Mouse (Mus musculus): Measurements from ENCODE around the gene Khdc4. TPM values are rescaled to one million over a fixed set of nuclear protein-coding genes. Genes with fewer than 3 reads are reported as not detected.
A peak's percentile ranks its signal among the peaks of the same experiment; 100 is the strongest.

Gene Khdc4
- total and polyA plus RNA-seq, 3 experiments: 47.4 to 71.0 TPM; not detected in 1

DNA sequence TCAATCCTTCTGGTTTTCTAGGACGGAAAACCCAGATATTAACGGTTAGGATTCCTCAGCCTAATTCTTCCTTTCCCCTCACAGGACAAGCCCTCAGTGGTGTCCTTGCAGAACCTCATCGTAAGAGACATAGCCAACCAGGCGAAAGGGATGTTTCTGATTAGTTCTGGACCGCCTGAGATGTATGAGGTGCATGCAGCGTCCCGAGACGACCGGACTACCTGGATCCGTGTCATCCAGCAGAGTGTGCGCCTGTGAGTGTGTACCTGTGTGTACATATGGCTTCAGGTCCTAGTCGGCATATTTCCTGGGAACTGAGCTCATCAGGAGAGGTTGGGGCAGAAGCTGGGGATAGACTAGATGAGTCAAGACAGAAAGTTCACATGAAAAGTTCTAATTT is 46.4 kb upstream of the Khdc4 start:
- no peak for DNase-seq (ENCODE audit: low read depth, low spot score)
- Histone ChIP-seq H3K27ac (ENCODE audit: control insufficient read depth, low read depth, low read length) (no peak overlapping the region), H3K79me2 (ENCODE audit: control insufficient read depth, insufficient read depth, low read length, poor library complexity) (no peaks in the 10 kb centered on the region), H3K4me3 (ENCODE audit: control insufficient read depth in 1 of 2, insufficient read depth in 1 of 2, low read depth in 2 of 2, low read length in 2 of 2) (no peak overlapping the region), H3K36me3 (ENCODE audit: control insufficient read depth in 1 of 2, insufficient read depth in 2 of 2, low read length in 2 of 2) (peaks cover 0 to 44% of the 10 kb centered on the region in 2 experiments; a peak in 2 of 4 replicates), H3K9me3 (replicated peaks; ENCODE audit: insufficient read depth, low read length) (no peaks in the 10 kb centered on the region), H3K4me1 (ENCODE audit: control insufficient read depth in 1 of 2, insufficient read depth in 2 of 2, low read length in 2 of 2) (no peaks in the 10 kb centered on the region), H3K27me3 (ENCODE audit: control insufficient read depth in 1 of 2, insufficient read depth in 2 of 2, low read length in 2 of 2) (no peaks in the 10 kb centered on the region), H3K9ac (ENCODE audit: control insufficient read depth, low read depth, low read length, poor library complexity, severe bottlenecking) (no peak overlapping the region)
- TF ChIP-seq ETS1 (IDR thresholded peaks at IDR 0.05; ENCODE audit: low read depth, low read length) (no peak), NRF1 (IDR thresholded peaks at IDR 0.05; ENCODE audit: insufficient read depth, low read depth, low read length, poor library complexity, severe bottlenecking) (no peak), UBTF (IDR thresholded peaks at IDR 0.05; ENCODE audit: borderline replicate concordance, insufficient read depth, low read depth, low read length) (no peak), ZMIZ1 (IDR thresholded peaks at IDR 0.05; ENCODE audit: low read depth, low read length) (no peak), GATA1 (IDR thresholded peaks at IDR 0.05; ENCODE audit: low read depth, low read length) (no peak), MAX (IDR thresholded peaks at IDR 0.05; ENCODE audit: low read length) (no peak)

DNA sequence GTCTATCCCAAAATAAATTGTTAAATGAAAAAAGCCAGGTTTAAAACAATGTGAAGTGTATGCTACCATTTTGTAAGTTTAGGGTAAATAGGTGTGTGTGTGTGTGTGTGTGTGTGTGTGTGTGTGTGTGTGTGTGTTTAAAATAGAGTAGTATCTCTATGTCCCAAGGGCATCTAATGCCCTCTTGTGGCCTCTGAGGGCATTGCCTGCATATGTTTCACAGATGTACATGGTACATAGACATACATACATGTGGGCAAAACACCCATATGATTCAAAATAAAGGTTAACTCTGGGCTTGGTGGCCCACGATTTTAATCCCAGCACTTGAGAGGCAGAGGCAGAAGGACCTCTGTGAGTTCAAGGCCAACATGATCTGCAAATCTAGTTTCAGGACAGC is 44.9 kb upstream of the Khdc4 start:
- no peaks in the 10 kb centered on the region for H3K79me2 ChIP-seq (ENCODE audit: control insufficient read depth, insufficient read depth, low read length, poor library complexity)
- no peak overlapping the region for H3K4me3 ChIP-seq (ENCODE audit: control insufficient read depth in 1 of 2, insufficient read depth in 1 of 2, low read depth in 2 of 2, low read length in 2 of 2)
- H3K36me3 ChIP-seq (ENCODE audit: control insufficient read depth in 1 of 2, insufficient read depth in 2 of 2, low read length in 2 of 2): peaks cover 0 to 49% of the 10 kb centered on the region in 2 experiments; a peak in 2 of 4 replicates
- TF ChIP-seq CTCF (IDR thresholded peaks at IDR 0.05 in 2 of 3, conservative IDR thresholded peaks at IDR 0.05 in 1 of 3; ENCODE audit: control insufficient read depth in 1 of 3, insufficient read depth in 1 of 3, low read depth in 2 of 3, low read length in 3 of 3, poor library complexity in 1 of 3, severe bottlenecking in 1 of 3) (peak; percentile 65 to 79 (median 71)), MYC (IDR thresholded peaks at IDR 0.05; ENCODE audit: low read depth, low read length) (0 out of 2 replicates have a peak, but pooled peaks have one; percentile 30), RAD21 (IDR thresholded peaks at IDR 0.05; ENCODE audit: low read depth, low read length) (peak; percentile 70), ZMIZ1 (IDR thresholded peaks at IDR 0.05; ENCODE audit: low read depth, low read length) (0 out of 2 replicates have a peak, but pooled peaks have one; percentile 10), SIN3A (IDR thresholded peaks at IDR 0.05; ENCODE audit: low read length) (peak; percentile 37; the same call in 1 of the 2 replicates), SMC3 (IDR thresholded peaks at IDR 0.05; ENCODE audit: low read depth, low read length) (peak; percentile 86), UBTF (IDR thresholded peaks at IDR 0.05; ENCODE audit: borderline replicate concordance, insufficient read depth, low read depth, low read length) (no peak), MAZ (IDR thresholded peaks at IDR 0.05; ENCODE audit: low read depth, low read length) (no peak), ZC3H11A (IDR thresholded peaks at IDR 0.05; ENCODE audit: low read depth, low read length) (peak; percentile 67)
- no peaks in the 10 kb centered on the region for H3K27me3 ChIP-seq (ENCODE audit: control insufficient read depth in 1 of 2, insufficient read depth in 2 of 2, low read length in 2 of 2)
- no peaks in the 10 kb centered on the region for H3K4me1 ChIP-seq (ENCODE audit: control insufficient read depth in 1 of 2, insufficient read depth in 2 of 2, low read length in 2 of 2)
- no peak overlapping the region for H3K9ac ChIP-seq (ENCODE audit: control insufficient read depth, low read depth, low read length, poor library complexity, severe bottlenecking)
- H3K27ac ChIP-seq (ENCODE audit: control insufficient read depth, low read depth, low read length): no peak overlapping the region
- H3K9me3 ChIP-seq (replicated peaks; ENCODE audit: insufficient read depth, low read length): no peaks in the 10 kb centered on the region
- DNase-seq (ENCODE audit: low read depth, low spot score): peak; percentile 86

DNA sequence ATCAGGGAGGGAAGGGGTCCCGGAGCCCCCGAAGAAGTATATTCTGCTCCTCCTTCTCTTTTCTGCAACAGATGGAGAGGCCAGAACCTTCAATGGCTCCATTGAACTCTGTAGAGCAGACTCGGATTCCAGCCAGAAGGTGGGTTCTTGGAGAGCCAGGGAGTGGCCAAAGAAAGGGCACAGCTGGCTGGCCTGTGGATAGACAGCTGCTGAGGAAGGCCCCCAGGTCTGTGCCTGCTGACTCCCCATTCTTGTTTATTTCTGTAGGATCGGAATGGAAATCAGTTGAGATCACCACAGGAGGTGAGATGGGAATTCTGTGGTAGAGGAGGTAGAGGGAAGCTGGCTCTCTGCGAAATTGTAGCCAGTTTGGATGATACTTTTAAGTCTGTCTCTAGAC is 42.5 kb upstream of the Khdc4 start:
- no peaks in the 10 kb centered on the region for H3K9me3 ChIP-seq (replicated peaks; ENCODE audit: insufficient read depth, low read length)
- H3K27ac ChIP-seq (ENCODE audit: control insufficient read depth, low read depth, low read length): no peak overlapping the region
- no peak for TF ChIP-seq RCOR1 (IDR thresholded peaks at IDR 0.05; ENCODE audit: low read depth, low read length)
- TF ChIP-seq MAZ (IDR thresholded peaks at IDR 0.05; ENCODE audit: low read depth, low read length): no peak
- no peak for TF ChIP-seq USF1 (IDR thresholded peaks at IDR 0.05; ENCODE audit: low read depth, low read length)
- no peak for TF ChIP-seq ZNF384 (IDR thresholded peaks at IDR 0.05; ENCODE audit: low read depth, low read length)
- TF ChIP-seq POLR2AphosphoS5 (IDR thresholded peaks at IDR 0.05; ENCODE audit: borderline replicate concordance, low read depth, low read length): no peak
- TF ChIP-seq UBTF (IDR thresholded peaks at IDR 0.05; ENCODE audit: borderline replicate concordance, insufficient read depth, low read depth, low read length): no peak
- TF ChIP-seq ZKSCAN1 (IDR thresholded peaks at IDR 0.05; ENCODE audit: low read depth, low read length): no peak
- TF ChIP-seq MXI1 (IDR thresholded peaks at IDR 0.05; ENCODE audit: low read depth, low read length): no peak
- no peak; a peak in 1 of 4 replicates for TF ChIP-seq POLR2A (IDR thresholded peaks at IDR 0.05; ENCODE audit: control insufficient read depth in 1 of 2, insufficient read depth in 1 of 2, low read depth in 1 of 2, low read length in 2 of 2, poor library complexity in 1 of 2)
- no peak for TF ChIP-seq BHLHE40 (IDR thresholded peaks at IDR 0.05; ENCODE audit: borderline replicate concordance, low read depth, low read length)
- TF ChIP-seq CHD1 (IDR thresholded peaks at IDR 0.05; ENCODE audit: low read depth, low read length): no peak
- TF ChIP-seq USF2 (IDR thresholded peaks at IDR 0.05; ENCODE audit: borderline replicate concordance in 1 of 2, insufficient read depth in 1 of 2, low read depth in 1 of 2, low read length in 2 of 2): no peak
- TF ChIP-seq NRF1 (IDR thresholded peaks at IDR 0.05; ENCODE audit: insufficient read depth, low read depth, low read length, poor library complexity, severe bottlenecking): no peak
- TF ChIP-seq TCF12 (IDR thresholded peaks at IDR 0.05; ENCODE audit: low read depth, low read length): no peak
- no peak for TF ChIP-seq SIN3A (IDR thresholded peaks at IDR 0.05; ENCODE audit: low read length)
- no peak for TF ChIP-seq GATA1 (IDR thresholded peaks at IDR 0.05; ENCODE audit: low read depth, low read length)
- no peak for TF ChIP-seq SMC3 (IDR thresholded peaks at IDR 0.05; ENCODE audit: low read depth, low read length)

More for the DNA sequence above, 42.5 kb upstream of the Khdc4 start:
- Histone ChIP-seq H3K4me1 (ENCODE audit: control insufficient read depth in 1 of 2, insufficient read depth in 2 of 2, low read length in 2 of 2) (no peaks in the 10 kb centered on the region), H3K27me3 (ENCODE audit: control insufficient read depth in 1 of 2, insufficient read depth in 2 of 2, low read length in 2 of 2) (no peaks in the 10 kb centered on the region), H3K36me3 (ENCODE audit: control insufficient read depth in 1 of 2, insufficient read depth in 2 of 2, low read length in 2 of 2) (peaks cover 0 to 55% of the 10 kb centered on the region in 2 experiments; a peak in 2 of 4 replicates), H3K79me2 (ENCODE audit: control insufficient read depth, insufficient read depth, low read length, poor library complexity) (no peaks in the 10 kb centered on the region), H3K9ac (ENCODE audit: control insufficient read depth, low read depth, low read length, poor library complexity, severe bottlenecking) (no peak overlapping the region), H3K4me3 (ENCODE audit: control insufficient read depth in 1 of 2, insufficient read depth in 1 of 2, low read depth in 2 of 2, low read length in 2 of 2) (no peak overlapping the region)
- no peak for DNase-seq (ENCODE audit: low read depth, low spot score)

All from MEL (cell line).